Mouse (Mus musculus) heart, embryonic 16.5 days (tissue): ENCODE results near the gene Orm2. TPM values are rescaled to one million over a fixed set of nuclear protein-coding genes. Genes with fewer than 3 reads are reported as not detected.
"Not testable (repeated sequence)": the region's sequence is repeated elsewhere in the genome, so short reads cannot be mapped to it uniquely, and the experiment has no call there.

Source experiments
- ATAC-seq: fragments of 200-750 bp; cut with Nextera tagmentation; replicated peaks from 2 replicates; pipeline ENCODE4 v1.8.0; 2017; ENCODE audit warnings: moderate number of reproducible peaks; ENCODE audit not compliant: insufficient read depth, low FRiP score; ENCODE audit errors: extremely low read depth
- H3K27ac ChIP-seq: fragments of 300-500 bp; sonication (generic); 2 replicates; pipeline ENCODE4 v1.5.1; 2014; ENCODE audit warnings: mild to moderate bottlenecking, low read length, control low read depth, moderate library complexity
- H3K27me3 ChIP-seq: fragments of 300-500 bp; sonication (generic); 2 replicates; pipeline ENCODE4 v1.6.1; 2014; ENCODE audit warnings: low read length, mixed read lengths; ENCODE audit not compliant: control insufficient read depth, insufficient read depth
- H3K36me3 ChIP-seq: fragments of 300-500 bp; sonication (generic); 2 replicates; pipeline ENCODE4 v1.6.1; 2014; ENCODE audit not compliant: control insufficient read depth, insufficient read depth
- H3K4me1 ChIP-seq: fragments of 300-500 bp; sonication (generic); 2 replicates; pipeline ENCODE4 v1.6.1; 2014; ENCODE audit warnings: low read length, mixed read lengths; ENCODE audit not compliant: control insufficient read depth, insufficient read depth
- H3K4me2 ChIP-seq: fragments of 300-500 bp; sonication (generic); 2 replicates; pipeline ENCODE4 v1.6.1; 2014; ENCODE audit warnings: low read depth, mild to moderate bottlenecking, control low read depth, low read length
- H3K4me3 ChIP-seq: fragments of 300-500 bp; sonication (generic); 2 replicates; pipeline ENCODE4 v1.5.1; 2014; ENCODE audit warnings: mild to moderate bottlenecking, control low read depth, low read length
- H3K9ac ChIP-seq: fragments of 300-500 bp; sonication (generic); 2 replicates; pipeline ENCODE4 v1.6.1; 2014; ENCODE audit warnings: low read length, control low read depth
- H3K9me3 ChIP-seq: fragments of 300-500 bp; sonication (generic); replicated peaks from 2 replicates; pipeline ENCODE4 v1.6.1; 2016; ENCODE audit warnings: low read length; ENCODE audit not compliant: control insufficient read depth
- WGBS: fragments of 180-500 bp; shearing (Covaris S2); extraction: QIAGEN DNeasy Blood & Tissue Kit; methylation state at CpG from one replicate; pipeline ENCODE4 v1.1.7; 2014; 5-methylcytosine and 5-hydroxymethylcytosine counted together
- polyA plus RNA-seq: library from polyadenylated mRNA; unstranded; fragments of >200 nt; fragmentation: Nextera tagmentation; extraction: Ambion mirVana; gene quantifications from 2 replicates; pipeline ENCODE4 v1.2.1, GENCODE M21; 2015

The Orm2 gene
- polyA plus RNA-seq: not detected in 2 replicates

DNA sequence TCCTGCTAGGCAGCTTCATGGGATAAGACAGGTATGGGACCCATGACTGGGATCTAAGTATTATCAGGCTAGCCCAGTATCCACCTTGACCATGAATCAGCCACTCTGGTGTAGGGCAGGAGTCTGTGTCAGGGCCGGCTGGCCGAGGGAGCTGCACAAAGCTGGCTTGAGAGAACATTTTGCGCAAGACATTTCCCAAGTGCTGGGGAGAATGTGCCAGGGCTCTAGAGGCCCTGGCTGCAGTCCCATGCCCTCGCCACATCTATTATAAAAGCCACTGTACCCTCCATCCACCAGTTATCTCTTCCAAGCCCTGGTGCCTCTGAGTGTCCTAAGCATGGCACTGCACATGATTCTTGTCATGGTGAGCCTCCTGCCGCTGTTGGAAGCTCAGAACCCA, at the start of gene Orm2:
Orm2 (plus strand) TSS at position 300 of the 400 bp plus-strand sequence.
- ATAC-seq: no peak
- Histone ChIP-seq H3K36me3 (no peaks in the 10 kb centered on the region), H3K9me3 (no peaks in the 10 kb centered on the region), H3K9ac (no peak within 1 kb of the TSS), H3K4me3 (no peak within 1 kb of the TSS), H3K4me2 (no peak within 1 kb of the TSS), H3K27me3 (no peaks in the 10 kb centered on the region), H3K4me1 (no peaks in the 10 kb centered on the region), H3K27ac (no peak within 1 kb of the TSS)
- 67% methylated on average over 5 of the region's 5 CpGs for WGBS

GRCm38 (mm10) chr4:63314063-63314462, 48.2 kb upstream of the Orm2 start:
- Histone ChIP-seq H3K4me1 (peaks cover 15% of the 10 kb centered on the region), H3K4me2 (no peak overlapping the region), H3K27me3 (no peaks in the 10 kb centered on the region), H3K36me3 (no peaks in the 10 kb centered on the region; the same call in 1 of the 2 replicates), H3K9ac (no peak overlapping the region), H3K27ac (no peak overlapping the region), H3K9me3 (no peaks in the 10 kb centered on the region), H3K4me3 (no peak overlapping the region)
- ATAC-seq: no peak
- WGBS: 78% methylated on average over 5 of the region's 5 CpGs

DNA sequence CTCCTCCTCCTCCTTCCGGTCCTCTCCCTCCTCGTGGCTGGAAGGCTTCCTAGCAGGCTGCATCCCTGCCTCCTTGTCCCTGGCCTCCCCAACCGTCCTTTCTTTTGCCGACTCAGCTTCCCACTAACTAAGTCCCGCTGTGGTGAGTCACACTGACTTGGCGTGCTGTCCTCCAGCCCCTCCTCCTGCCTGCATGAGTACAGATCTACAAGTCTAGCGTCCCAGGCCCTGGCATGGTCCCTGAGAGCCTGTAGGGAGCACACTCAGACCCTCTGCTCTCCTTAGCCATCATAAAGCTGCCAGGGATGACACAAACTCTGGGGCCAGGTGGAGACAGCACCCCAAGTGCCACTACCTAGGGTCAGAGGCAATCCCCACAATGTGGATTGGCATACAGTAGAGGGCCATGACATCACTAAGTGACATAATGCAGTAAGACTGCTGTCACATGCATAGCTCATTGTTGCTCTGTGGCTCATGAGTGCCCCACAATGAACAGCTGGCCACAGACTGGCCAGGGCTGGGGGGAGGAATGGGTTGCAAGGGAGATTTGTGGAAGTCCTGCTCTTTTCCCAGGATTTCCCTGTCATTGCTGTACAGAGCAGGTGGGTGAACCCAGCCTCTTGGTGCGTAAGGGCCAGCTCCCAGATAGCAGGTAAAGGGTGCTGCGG, 46.0 kb upstream of the Orm2 start:
- H3K27ac ChIP-seq: no peak overlapping the region
- WGBS: 59% methylated on average over 9 of the region's 9 CpGs
- H3K9ac ChIP-seq: no peak overlapping the region
- H3K36me3 ChIP-seq: no peaks in the 10 kb centered on the region; the same call in 1 of the 2 replicates
- H3K9me3 ChIP-seq: no peaks in the 10 kb centered on the region
- H3K4me2 ChIP-seq: no peak overlapping the region
- peaks cover 3% of the 10 kb centered on the region; the same call in 1 of the 2 replicates for H3K4me1 ChIP-seq
- ATAC-seq: no peak; the same call in 1 of the 2 replicates
- no peak overlapping the region for H3K4me3 ChIP-seq
- H3K27me3 ChIP-seq: no peaks in the 10 kb centered on the region

DNA sequence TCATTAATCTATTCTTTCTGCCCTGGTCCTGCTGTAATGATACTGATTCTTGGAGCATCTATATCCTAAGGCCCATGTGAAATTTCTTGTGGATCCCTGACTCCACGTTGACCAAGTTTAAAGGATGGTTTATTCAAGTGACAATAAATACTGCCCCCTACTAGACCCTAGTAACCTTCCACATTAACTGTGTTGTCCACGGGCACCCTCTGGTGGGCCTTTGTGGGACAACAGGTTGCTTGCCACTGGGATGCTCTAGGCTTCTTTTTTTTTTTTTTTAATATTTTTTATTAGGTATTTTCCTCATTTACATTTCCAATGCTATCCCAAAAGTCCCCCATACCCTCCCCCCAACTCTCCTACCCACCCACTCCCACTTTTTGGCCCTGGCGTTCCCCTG, 42.7 kb upstream of the Orm2 start:
- 12% methylated on average over 3 of the region's 3 CpGs for WGBS

GRCm38 (mm10) chr4:63323275-63323815, 38.9 kb upstream of the Orm2 start:
- Histone ChIP-seq H3K9me3 (0 out of 2 replicates have a peak, but pooled peaks cover 6% of the 10 kb centered on the region), H3K9ac (no peak overlapping the region), H3K4me1 (no peaks in the 10 kb centered on the region), H3K4me2 (no peak overlapping the region), H3K27me3 (no peaks in the 10 kb centered on the region), H3K4me3 (no peak overlapping the region), H3K36me3 (peaks cover 14% of the 10 kb centered on the region), H3K27ac (no peak overlapping the region)
- 71% methylated on average over 8 of the region's 8 CpGs for WGBS
- ATAC-seq: no peak

More for the DNA sequence above, 42.7 kb upstream of the Orm2 start:
- not testable (repeated sequence) for H3K4me2 ChIP-seq, H3K27me3 ChIP-seq, ATAC-seq, H3K9ac ChIP-seq, H3K4me1 ChIP-seq, H3K9me3 ChIP-seq, H3K4me3 ChIP-seq, H3K27ac ChIP-seq
- H3K36me3 ChIP-seq: peaks cover 14% of the 10 kb centered on the region

DNA sequence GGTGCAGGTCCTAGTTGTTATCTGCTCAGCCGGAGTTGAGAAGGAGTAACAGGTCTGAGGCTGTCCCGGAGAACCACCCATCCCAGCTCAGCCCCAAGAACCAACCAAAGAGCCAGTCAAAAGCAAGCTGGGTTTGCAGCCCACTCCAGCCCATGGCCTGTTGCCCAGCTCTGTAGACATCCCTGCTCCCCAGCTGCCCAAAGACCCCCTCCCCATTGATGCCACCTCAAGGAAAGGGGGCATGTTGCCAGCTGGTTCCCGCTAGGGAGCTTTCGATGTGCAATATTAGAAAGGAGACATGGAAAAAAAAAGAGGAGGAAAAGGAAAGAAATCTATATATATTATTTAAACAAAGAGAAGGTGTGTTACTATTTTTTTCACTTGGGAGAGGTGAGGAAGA, 28.8 kb upstream of the Orm2 start:
- H3K4me1 ChIP-seq: no peaks in the 10 kb centered on the region
- no peak overlapping the region for H3K27ac ChIP-seq
- no peak for ATAC-seq
- 91% methylated on average over 4 of the region's 4 CpGs for WGBS
- H3K9me3 ChIP-seq: no peaks in the 10 kb centered on the region; the same call in 1 of the 2 replicates
- H3K4me3 ChIP-seq: no peak overlapping the region
- no peak overlapping the region for H3K9ac ChIP-seq
- peaks cover 7% of the 10 kb centered on the region for H3K36me3 ChIP-seq
- H3K4me2 ChIP-seq: no peak overlapping the region
- no peaks in the 10 kb centered on the region for H3K27me3 ChIP-seq

GRCm38 (mm10) chr4:63338414-63339076, 23.7 kb upstream of the Orm2 start:
- WGBS: 41% methylated on average over 3 of the region's 3 CpGs
- H3K4me2 ChIP-seq: no peak overlapping the region
- no peaks in the 10 kb centered on the region for H3K9me3 ChIP-seq
- H3K36me3 ChIP-seq: no peaks in the 10 kb centered on the region
- no peak overlapping the region for H3K27ac ChIP-seq
- no peaks in the 10 kb centered on the region for H3K27me3 ChIP-seq
- H3K4me3 ChIP-seq: no peak overlapping the region
- H3K9ac ChIP-seq: no peak overlapping the region
- no peak for ATAC-seq
- no peaks in the 10 kb centered on the region for H3K4me1 ChIP-seq

DNA sequence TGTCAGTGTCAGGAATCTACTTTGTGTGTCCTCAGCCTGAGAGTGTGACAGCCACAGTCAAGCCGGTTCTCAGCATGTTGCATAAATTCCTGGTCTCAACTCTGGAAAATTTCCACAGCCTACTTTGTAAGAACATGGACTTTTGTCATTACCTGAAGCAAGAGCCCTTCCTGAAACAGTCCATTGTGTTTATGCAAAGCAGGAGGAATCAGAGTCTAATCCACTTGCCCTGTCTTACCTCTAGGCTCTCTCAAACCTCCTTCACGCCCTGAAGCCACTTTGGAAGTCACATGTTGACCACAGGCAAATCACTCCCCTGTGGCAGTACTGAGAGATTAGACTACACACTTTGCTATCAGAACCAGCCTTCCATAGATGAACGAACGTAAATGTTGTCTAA, 19.8 kb upstream of the Orm2 start:
- H3K4me2 ChIP-seq: no peak overlapping the region
- H3K9me3 ChIP-seq: no peaks in the 10 kb centered on the region
- H3K27ac ChIP-seq: no peak overlapping the region
- no peaks in the 10 kb centered on the region for H3K27me3 ChIP-seq
- H3K9ac ChIP-seq: no peak overlapping the region
- no peak for ATAC-seq
- H3K36me3 ChIP-seq: no peaks in the 10 kb centered on the region
- H3K4me3 ChIP-seq: no peak overlapping the region
- no peaks in the 10 kb centered on the region for H3K4me1 ChIP-seq
- 59% methylated on average over 4 of the region's 4 CpGs for WGBS

DNA sequence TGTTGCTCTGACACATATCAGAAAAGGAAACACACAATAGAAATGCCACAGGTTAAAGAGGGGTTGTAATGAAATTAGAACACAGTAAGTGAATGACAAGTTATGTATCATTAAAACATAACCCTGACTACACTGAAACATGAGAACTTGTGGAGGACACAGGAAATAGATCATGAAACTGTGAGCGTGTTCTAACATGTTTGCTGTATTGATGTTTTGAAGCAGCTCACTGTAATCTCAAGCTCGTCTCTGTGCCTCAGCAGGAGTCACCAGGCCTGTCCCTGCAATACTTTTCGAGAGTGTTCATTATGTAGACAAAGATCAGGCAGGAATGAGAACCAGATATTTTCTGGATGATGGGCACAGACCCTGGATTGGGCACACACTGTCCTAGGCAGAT, 18.6 kb upstream of the Orm2 start:
- Histone ChIP-seq H3K9ac (no peak overlapping the region), H3K27ac (no peak overlapping the region), H3K9me3 (no peaks in the 10 kb centered on the region), H3K4me1 (no peaks in the 10 kb centered on the region), H3K4me3 (no peak overlapping the region), H3K27me3 (no peaks in the 10 kb centered on the region), H3K36me3 (no peaks in the 10 kb centered on the region), H3K4me2 (no peak overlapping the region)
- ATAC-seq: no peak
- WGBS: 50% methylated on average over 3 of the region's 3 CpGs
